Mouse (Mus musculus): ENCODE measurements at regions not wholly inside any gene's neighbourhood (a gene's known extent, or its start where the extent isn't known, plus 50 kb on each side); places are given as distances from the start of the nearest gene placed in this dataset.

- H3K36me3 ChIP-seq (replicated peaks; ENCODE audit: control insufficient read depth, insufficient read depth, low read depth), result no peaks in the 10 kb centered on the region
- no peak overlapping the region for H3K27ac ChIP-seq
- no peak overlapping the region for H3K9ac ChIP-seq (replicated peaks)
- no peak for ATAC-seq (ENCODE audit: insufficient read depth)
- no peak overlapping the region for H3K4me3 ChIP-seq (ENCODE audit: insufficient read depth in 1 of 2, low read depth in 2 of 2, low read length in 2 of 2)
- no peak overlapping the region for H3K4me2 ChIP-seq (ENCODE audit: low read depth)
- H3K27me3 ChIP-seq (ENCODE audit: control insufficient read depth, insufficient read depth, low read length), result no peaks in the 10 kb centered on the region
- no peak for DNase-seq (ENCODE audit: low read depth in 3 of 3, low spot score in 3 of 3)
- WGBS (ENCODE audit: insufficient replicate concordance), result 68% methylated on average over 5 of the region's 5 CpGs
- H3K9me3 ChIP-seq (ENCODE audit: control insufficient read depth, low read length), result no peaks in the 10 kb centered on the region
- no peaks in the 10 kb centered on the region for H3K4me1 ChIP-seq (replicated peaks; ENCODE audit: control insufficient read depth in 2 of 2, insufficient read depth in 2 of 2, low read length in 1 of 2)
- TF ChIP-seq CTCF (IDR thresholded peaks at IDR 0.05; ENCODE audit: low read depth), result no peak
These were observed 109.9 kb downstream of the Ube2e3 start for GRCm38 (mm10) chr2:78977632-78978397.

- TF ChIP-seq EP300 (IDR thresholded peaks at IDR 0.05; ENCODE audit: low read depth) (no peak), CTCF (IDR thresholded peaks at IDR 0.05; ENCODE audit: low read depth) (no peak)
- ATAC-seq (ENCODE audit: insufficient read depth), result no peak
- 65% methylated on average over 5 of the region's 5 CpGs for WGBS (ENCODE audit: insufficient replicate concordance)
These were observed 112.1 kb downstream of the Ube2e3 start for GRCm38 (mm10) chr2:78980019-78980418.

GRCm38 (mm10) chr2:78980661-78981229 is 112.8 kb downstream of the Ube2e3 start:
- no peak for ATAC-seq (ENCODE audit: insufficient read depth)
- no peak overlapping the region for H3K27ac ChIP-seq
- H3K27me3 ChIP-seq (ENCODE audit: control insufficient read depth, insufficient read depth, low read length), result no peaks in the 10 kb centered on the region
- no peaks in the 10 kb centered on the region for H3K9me3 ChIP-seq (ENCODE audit: control insufficient read depth, low read length)
- H3K36me3 ChIP-seq (replicated peaks; ENCODE audit: control insufficient read depth, insufficient read depth, low read depth), result no peaks in the 10 kb centered on the region
- H3K9ac ChIP-seq (replicated peaks), result no peak overlapping the region
- WGBS (ENCODE audit: insufficient replicate concordance), result 76% methylated on average over 1 of the region's 1 CpGs
- DNase-seq (ENCODE audit: low read depth in 3 of 3, low spot score in 3 of 3), result no peak
- H3K4me1 ChIP-seq (replicated peaks; ENCODE audit: control insufficient read depth in 2 of 2, insufficient read depth in 2 of 2, low read length in 1 of 2), result peaks cover 3% of the 10 kb centered on the region in 2 experiments
- TF ChIP-seq EP300 (IDR thresholded peaks at IDR 0.05; ENCODE audit: low read depth) (no peak), CTCF (IDR thresholded peaks at IDR 0.05; ENCODE audit: low read depth) (no peak)
- no peak overlapping the region for H3K4me3 ChIP-seq (ENCODE audit: insufficient read depth in 1 of 2, low read depth in 2 of 2, low read length in 2 of 2)
- H3K4me2 ChIP-seq (ENCODE audit: low read depth), result no peak overlapping the region

More at GRCm38 (mm10) chr2:78980019-78980418, 112.1 kb downstream of the Ube2e3 start:
- H3K27me3 ChIP-seq (ENCODE audit: control insufficient read depth, insufficient read depth, low read length), result no peaks in the 10 kb centered on the region
- no peak overlapping the region for H3K9ac ChIP-seq (replicated peaks)
- H3K4me3 ChIP-seq (ENCODE audit: insufficient read depth in 1 of 2, low read depth in 2 of 2, low read length in 2 of 2), result no peak overlapping the region
- DNase-seq (ENCODE audit: low read depth in 3 of 3, low spot score in 3 of 3), result no peak
- no peaks in the 10 kb centered on the region for H3K9me3 ChIP-seq (ENCODE audit: control insufficient read depth, low read length)
- H3K4me1 ChIP-seq (replicated peaks; ENCODE audit: control insufficient read depth in 2 of 2, insufficient read depth in 2 of 2, low read length in 1 of 2), result peaks cover 3% of the 10 kb centered on the region in 2 experiments
- no peak overlapping the region for H3K27ac ChIP-seq
- no peaks in the 10 kb centered on the region for H3K36me3 ChIP-seq (replicated peaks; ENCODE audit: control insufficient read depth, insufficient read depth, low read depth)
- H3K4me2 ChIP-seq (ENCODE audit: low read depth), result no peak overlapping the region

GRCm38 (mm10) chr2:78983347-78983746 is 115.4 kb downstream of the Ube2e3 start:
- Histone ChIP-seq H3K9ac (replicated peaks) (no peak overlapping the region), H3K4me3 (ENCODE audit: insufficient read depth in 1 of 2, low read depth in 2 of 2, low read length in 2 of 2) (no peak overlapping the region), H3K27me3 (ENCODE audit: control insufficient read depth, insufficient read depth, low read length) (no peaks in the 10 kb centered on the region), H3K9me3 (ENCODE audit: control insufficient read depth, low read length) (no peaks in the 10 kb centered on the region), H3K36me3 (replicated peaks; ENCODE audit: control insufficient read depth, insufficient read depth, low read depth) (no peaks in the 10 kb centered on the region), H3K4me2 (ENCODE audit: low read depth) (no peak overlapping the region), H3K27ac (no peak overlapping the region), H3K4me1 (replicated peaks; ENCODE audit: control insufficient read depth in 2 of 2, insufficient read depth in 2 of 2, low read length in 1 of 2) (peaks cover 3% of the 10 kb centered on the region in 2 experiments)
- ATAC-seq (ENCODE audit: insufficient read depth), result peak; percentile 69
- DNase-seq (ENCODE audit: low read depth in 3 of 3, low spot score in 3 of 3), result peak; percentile 14 to 37 (median 37)
- TF ChIP-seq EP300 (IDR thresholded peaks at IDR 0.05; ENCODE audit: low read depth) (peak; percentile 77), CTCF (IDR thresholded peaks at IDR 0.05; ENCODE audit: low read depth) (no peak)

DNA sequence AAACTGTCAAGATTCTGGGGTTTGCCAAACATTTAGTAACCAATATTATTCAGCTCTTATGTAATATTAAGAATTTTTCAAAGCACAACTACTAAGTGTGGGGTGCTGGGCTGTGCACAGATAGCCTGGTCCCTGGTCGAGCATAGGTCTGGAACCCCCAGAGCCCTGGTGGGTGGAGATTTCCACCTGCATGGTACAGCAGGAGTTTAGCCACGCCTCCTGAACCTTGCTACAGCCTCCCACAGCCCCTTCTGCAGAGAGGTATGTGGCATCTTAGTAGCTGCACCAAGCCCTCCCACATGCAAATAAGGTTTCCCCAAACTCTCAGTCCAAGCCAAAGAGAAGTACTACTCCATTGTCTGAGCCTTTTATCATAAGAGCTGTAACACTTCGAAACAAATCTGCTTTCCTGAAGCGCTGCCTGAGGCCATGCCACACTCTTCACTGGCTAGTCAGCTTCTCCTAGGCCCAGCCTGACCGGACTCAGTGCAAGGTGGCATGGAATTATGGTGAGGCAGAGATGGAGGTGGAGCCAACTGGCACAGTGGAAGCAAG is 116.1 kb downstream of the Ube2e3 start:
- ATAC-seq (ENCODE audit: insufficient read depth), result no peak
- WGBS (ENCODE audit: insufficient replicate concordance), result 48% methylated on average over 5 of the region's 5 CpGs

More for the DNA sequence above, 116.1 kb downstream of the Ube2e3 start:
- no peak for DNase-seq (ENCODE audit: low read depth in 3 of 3, low spot score in 3 of 3)
- Histone ChIP-seq H3K9me3 (ENCODE audit: control insufficient read depth, low read length) (no peaks in the 10 kb centered on the region), H3K4me3 (ENCODE audit: insufficient read depth in 1 of 2, low read depth in 2 of 2, low read length in 2 of 2) (no peak overlapping the region), H3K4me1 (replicated peaks; ENCODE audit: control insufficient read depth in 2 of 2, insufficient read depth in 2 of 2, low read length in 1 of 2) (peaks cover 3% of the 10 kb centered on the region in 2 experiments), H3K36me3 (replicated peaks; ENCODE audit: control insufficient read depth, insufficient read depth, low read depth) (no peaks in the 10 kb centered on the region), H3K27me3 (ENCODE audit: control insufficient read depth, insufficient read depth, low read length) (no peaks in the 10 kb centered on the region), H3K9ac (replicated peaks) (no peak overlapping the region), H3K4me2 (ENCODE audit: low read depth) (no peak overlapping the region), H3K27ac (no peak overlapping the region)
- TF ChIP-seq EP300 (IDR thresholded peaks at IDR 0.05; ENCODE audit: low read depth) (no peak), CTCF (IDR thresholded peaks at IDR 0.05; ENCODE audit: low read depth) (no peak)

Measured in liver, embryonic 14.5 days (tissue).